Mouse (Mus musculus): Measurements from ENCODE around the gene Msantd4. TPM values are rescaled to one million over a fixed set of nuclear protein-coding genes. Genes with fewer than 3 reads are reported as not detected.
"Not testable (repeated sequence)": the region's sequence is repeated elsewhere in the genome, so short reads cannot be mapped to it uniquely, and the experiment has no call there.

The Msantd4 gene
- total RNA-seq (2021) = 10 to 100 TPM; 55.3 to 57.3 TPM

GRCm38 (mm10) chr9:4375828-4376639 is at the start of gene Msantd4:
TSS of gene Msantd4 (plus strand) at chr9:4376562.
- intact Hi-C loops (cut with DNase I) = loop anchor here (5.0 kb wide), 1 partner anchor 69 kb away; the partner anchor contains the start of genes Aasdhppt and Kbtbd3
- peak; percentile 98 for DNase-seq (ENCODE audit: low spot score in 2 of 2)

DNA sequence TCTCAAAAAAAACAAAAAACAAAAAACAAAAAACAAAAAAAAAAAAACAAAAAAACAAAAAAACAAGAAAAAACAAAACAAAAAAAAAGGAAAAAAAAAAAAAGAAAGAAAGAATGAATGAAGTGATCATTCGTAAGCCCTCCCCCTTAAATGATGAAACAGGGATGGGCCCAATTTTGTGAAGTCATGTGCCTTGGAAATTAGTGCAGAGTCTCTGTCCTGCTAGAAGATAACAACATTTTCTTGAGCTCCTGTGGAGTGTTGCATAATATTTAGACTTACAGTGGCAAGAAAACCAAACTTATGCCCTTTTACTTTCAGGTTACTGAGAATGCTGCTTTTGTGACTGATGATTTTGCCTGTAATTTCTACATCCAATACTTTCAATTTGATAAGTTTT is 23.2 kb upstream of the Msantd4 start:
- intact Hi-C loops (cut with DNase I) = no loop called here
- no peak for DNase-seq (ENCODE audit: low spot score in 2 of 2)

DNA sequence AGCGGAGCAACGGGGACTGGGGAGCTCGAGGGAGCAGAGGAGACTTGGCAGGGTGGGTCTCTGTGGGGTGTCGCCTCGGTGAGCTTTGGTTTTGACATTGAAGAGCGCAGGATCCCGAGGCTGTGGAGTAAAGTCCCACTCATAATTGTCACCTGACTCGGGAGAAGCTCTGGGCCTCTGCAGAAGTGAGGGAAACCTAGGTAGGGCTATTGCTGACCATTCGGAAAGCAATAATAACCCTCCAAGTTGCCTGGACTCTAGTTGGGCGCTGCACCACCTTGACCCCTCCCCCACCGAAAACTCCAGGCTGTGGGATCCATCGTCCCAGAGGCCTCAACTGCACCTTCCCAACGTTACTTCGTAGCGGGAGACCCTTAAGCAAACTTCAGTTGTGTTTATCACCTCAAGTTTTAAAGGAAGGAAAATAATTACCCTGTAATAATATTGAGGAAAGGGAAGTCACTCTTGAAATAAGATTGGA is 318 bp downstream of the Msantd4 start:
- intact Hi-C loops (cut with DNase I) = loop anchor here (5.0 kb wide), 1 partner anchor 69 kb away; the partner anchor contains the start of genes Aasdhppt and Kbtbd3
- DNase-seq (ENCODE audit: low spot score in 2 of 2) = no peak

- DNase-seq (ENCODE audit: low spot score in 2 of 2); intact Hi-C loops (cut with DNase I): not testable (repeated sequence)
Observed at GRCm38 (mm10) chr9:4400801-4401200, 24.4 kb downstream of the Msantd4 start.

Small RNAs within 50 kb of the gene (microRNA-seq; reads per million reads assigned to microRNA genes)
- gene Gm23992 = not detected

Other genes starting within 250 kb of the Msantd4 start
- gene Aasdhppt, start 67.1 kb upstream of the Msantd4 start, total RNA-seq (2021) = 10 to 100 TPM; 25.3 to 27.2 TPM
- 10 to 100 TPM; 10.5 to 13.5 TPM for gene Kbtbd3, start 66.7 kb upstream of the Msantd4 start, total RNA-seq (2021)